Mouse (Mus musculus) heart, embryonic 11.5 days (tissue): ENCODE measurements around the gene Nfya. TPM values are rescaled to one million over a fixed set of nuclear protein-coding genes. Genes with fewer than 3 reads are reported as not detected.

Experiments
- polyA plus RNA-seq: library from polyadenylated mRNA; unstranded; fragments of >200 nt; fragmentation: Nextera tagmentation; extraction: Ambion mirVana; gene quantifications from 2 replicates; pipeline ENCODE4 v1.2.1, GENCODE M21; 2014

The Nfya gene
- polyA plus RNA-seq, 1 experiment from 2014 or later: 19.6 TPM

Other genes starting within 250 kb of the Nfya start
- not detected in 2 replicates for gene A530064D06Rik, start 242.6 kb downstream of the Nfya start, polyA plus RNA-seq
- 0.13 and 0.20 TPM in 2 replicates for gene Trem1, start 177.1 kb downstream of the Nfya start, polyA plus RNA-seq
- not detected in 2 replicates for gene Trem3, start 162.1 kb downstream of the Nfya start, polyA plus RNA-seq
- 0.69 and 0.79 TPM in 2 replicates for gene Treml4, start 145.6 kb downstream of the Nfya start, polyA plus RNA-seq
- 0.66 and 0.79 TPM in 2 replicates for gene Treml2, start 110.4 kb downstream of the Nfya start, polyA plus RNA-seq
- gene B430306N03Rik, start 93.8 kb downstream of the Nfya start, polyA plus RNA-seq: 0.30 TPM in 1 of 2 replicates, not detected in the other
- gene Trem2, start 63.5 kb downstream of the Nfya start, polyA plus RNA-seq: 1.1 and 1.5 TPM in 2 replicates
- gene Treml1, start 50.0 kb downstream of the Nfya start, polyA plus RNA-seq: 4.3 and 5.0 TPM in 2 replicates
- 47.4 and 48.0 TPM in 2 replicates for gene Oard1, start 108 bp upstream of the Nfya start, polyA plus RNA-seq
- gene Apobec2, start 23.0 kb upstream of the Nfya start, polyA plus RNA-seq: 213 and 216 TPM in 2 replicates
- 2.1 TPM in 2 replicates for gene Tspo2, start 41.6 kb upstream of the Nfya start, polyA plus RNA-seq
- 0.17 and 0.23 TPM in 2 replicates for gene Unc5cl, start 45.0 kb upstream of the Nfya start, polyA plus RNA-seq